Mouse (Mus musculus) adrenal gland (tissue): ENCODE results near the gene Actr5.

Experiments
- intact Hi-C: fragments of 180-260 bp; cut with DNase I; formaldehyde crosslinking; loops from one replicate; pipeline ENCODE4 v1.15.1; 2025

Gene Actr5

GRCm38 (mm10) chr2:158666071-158666800 lies 41.5 kb downstream of the Actr5 start:
- intact Hi-C loops = loop anchor here (5.0 kb wide), 1 partner anchor 81 kb away; no protein-coding TSS in a partner anchor

- intact Hi-C loops = loop anchor here (5.0 kb wide), 1 partner anchor 80 kb away; no protein-coding TSS in a partner anchor
Measured at GRCm38 (mm10) chr2:158667022-158667670, 42.5 kb downstream of the Actr5 start.

GRCm38 (mm10) chr2:158667671-158668432 lies 43.2 kb downstream of the Actr5 start:
- intact Hi-C loops = loop anchor here (5.0 kb wide), 1 partner anchor 79 kb away; no protein-coding TSS in a partner anchor

GRCm38 (mm10) chr2:158668433-158669010 lies 43.8 kb downstream of the Actr5 start:
- intact Hi-C loops = loop anchor here (5.0 kb wide), 1 partner anchor 79 kb away; no protein-coding TSS in a partner anchor

- intact Hi-C loops = loop anchor here (5.0 kb wide), 1 partner anchor 78 kb away; no protein-coding TSS in a partner anchor
Measured at GRCm38 (mm10) chr2:158669199-158670195, 44.8 kb downstream of the Actr5 start.

- intact Hi-C loops = no loop called here
Measured at GRCm38 (mm10) chr2:158670571-158670970, 45.9 kb downstream of the Actr5 start.

- intact Hi-C loops = no loop called here
Measured at GRCm38 (mm10) chr2:158672829-158673228, 48.1 kb downstream of the Actr5 start.

GRCm38 (mm10) chr2:158673493-158673892 lies 48.8 kb downstream of the Actr5 start:
- intact Hi-C loops = no loop called here

- intact Hi-C loops = no loop called here
Measured at GRCm38 (mm10) chr2:158674131-158674530, 49.4 kb downstream of the Actr5 start.

- intact Hi-C loops = no loop called here
Measured at GRCm38 (mm10) chr2:158674759-158675158, 50.1 kb downstream of the Actr5 start.

GRCm38 (mm10) chr2:158675161-158675560 lies 50.5 kb downstream of the Actr5 start:
- intact Hi-C loops = no loop called here

GRCm38 (mm10) chr2:158675907-158676533 lies 51.3 kb downstream of the Actr5 start:
- intact Hi-C loops = no loop called here

GRCm38 (mm10) chr2:158677946-158678345 lies 53.3 kb downstream of the Actr5 start:
- intact Hi-C loops = no loop called here

GRCm38 (mm10) chr2:158679091-158679490 lies 54.4 kb downstream of the Actr5 start:
- intact Hi-C loops = no loop called here

GRCm38 (mm10) chr2:158680357-158680889 lies 55.7 kb downstream of the Actr5 start:
- intact Hi-C loops = no loop called here

GRCm38 (mm10) chr2:158681714-158682113 lies 57.0 kb downstream of the Actr5 start:
- intact Hi-C loops = no loop called here

GRCm38 (mm10) chr2:158682344-158683037 lies 57.8 kb downstream of the Actr5 start:
- intact Hi-C loops = no loop called here

- intact Hi-C loops = no loop called here
Measured at GRCm38 (mm10) chr2:158683038-158683413, 58.3 kb downstream of the Actr5 start.
